In genomic region chr10:40649634-40650033, GRCm38 (mm10) we compare ENCODE assay signal across 13 mouse cellular contexts. TPM values are rescaled to one million over a fixed set of nuclear protein-coding genes. Genes with fewer than 3 reads are reported as not detected.
DNase-seq lines count a peak whose midpoint lies in the region; ATAC-seq and TF ChIP-seq lines count a peak whose summit lies in the region.
"Had no signal": no experiment of that assay in that cellular context is flagged by ENCODE, and none has a peak within 500 bp of the region (broad histone marks: within the 10 kb centered on the region; RNA-seq: fewer than 3 reads in every experiment).

No protein-coding gene starts in this region.

- no peak overlapping the region for H3K9ac ChIP-seq in liver, adult 2 months (ENCODE audit: low read depth, low read length)
- H3K9ac ChIP-seq in liver, embryonic 11.5 days (ENCODE audit: low read depth, low read length), result no peak overlapping the region
- H3K9ac ChIP-seq: kidney, embryonic 15.5 days; limb, embryonic 12.5 days had no signal

- H3K4me2 ChIP-seq in liver, embryonic 11.5 days, result no peak overlapping the region
- H3K4me2 ChIP-seq: kidney, embryonic 15.5 days; limb, embryonic 12.5 days; midbrain, embryonic 11.5 days had no signal

- no peak overlapping the region for H3K4me3 ChIP-seq in liver, adult 2 months (ENCODE audit: insufficient read depth, low read depth, low read length)
- no peak overlapping the region for H3K4me3 ChIP-seq in liver, embryonic 11.5 days (ENCODE audit: low read depth, low read length)
- H3K4me3 ChIP-seq: kidney, embryonic 15.5 days; limb, embryonic 12.5 days had no signal

- no peaks in the 10 kb centered on the region for H3K27me3 ChIP-seq in liver, adult 2 months (ENCODE audit: control insufficient read depth, insufficient read depth, low read length)
- no peaks in the 10 kb centered on the region for H3K27me3 ChIP-seq in liver, embryonic 11.5 days (replicated peaks; ENCODE audit: control insufficient read depth, insufficient read depth, low read length)
- H3K27me3 ChIP-seq: kidney, embryonic 15.5 days had no signal

- WGBS in liver, adult 2 months, result 33% methylated on average over 4 of the region's 4 CpGs
- 30% methylated on average over 4 of the region's 4 CpGs for WGBS in liver, embryonic 11.5 days

- no peaks in the 10 kb centered on the region for H3K9me3 ChIP-seq in liver, embryonic 11.5 days (ENCODE audit: control insufficient read depth, low read length)
- H3K9me3 ChIP-seq: kidney, embryonic 15.5 days had no signal

- H3K79me2 ChIP-seq in liver, adult 2 months (ENCODE audit: control insufficient read depth, insufficient read depth, low read length), result no peaks in the 10 kb centered on the region

- DNase-seq in embryo, embryonic 10 days (ENCODE audit: low spot score), result peak; percentile 35
- no peak for DNase-seq in embryo, embryonic 9.5 days (ENCODE audit: extremely low spot score)
- DNase-seq in liver, adult 2 months (ENCODE audit: extremely low read depth, low read depth, low spot score), result peak; percentile 25
- DNase-seq in liver, embryonic 11.5 days (ENCODE audit: low spot score), result no peak
- DNase-seq in adipocyte (ENCODE audit: low spot score), result peak; percentile 74
- peak; percentile 22 for DNase-seq in retina, adult 2 months (ENCODE audit: low read depth, low spot score)
- no peak for DNase-seq in spleen, adult 12 weeks (ENCODE audit: low spot score)
- no peak for DNase-seq in cerebellum, postnatal 36 days
- DNase-seq: adrenal gland, postnatal 10 days; heart, postnatal 14 days had no signal

- peak; percentile 37 for TF ChIP-seq CTCF in liver, adult 2 months (IDR thresholded peaks at IDR 0.05; ENCODE audit: low read depth, low read length)

- no peaks in the 10 kb centered on the region for H3K36me3 ChIP-seq in liver, adult 2 months (ENCODE audit: control insufficient read depth, insufficient read depth, low read length)
- H3K36me3 ChIP-seq in liver, embryonic 11.5 days (ENCODE audit: control insufficient read depth, insufficient read depth, low read length), result no peaks in the 10 kb centered on the region
- H3K36me3 ChIP-seq: kidney, embryonic 15.5 days; limb, embryonic 12.5 days had no signal

- no peak for TF ChIP-seq POLR2A in liver, adult 2 months (IDR thresholded peaks at IDR 0.05; ENCODE audit: extremely low read depth, insufficient read depth, low read length)

- no peak for ATAC-seq in liver, embryonic 11.5 days (replicated peaks; ENCODE audit: low FRiP score)

- H3K27ac ChIP-seq in liver, adult 2 months (replicated peaks; ENCODE audit: insufficient read depth, low read depth, low read length), result no peak overlapping the region
- no peak overlapping the region for H3K27ac ChIP-seq in liver, embryonic 11.5 days (ENCODE audit: low read depth, low read length)
- H3K27ac ChIP-seq: kidney, embryonic 15.5 days; limb, embryonic 12.5 days had no signal

- H3K4me1 ChIP-seq in liver, adult 2 months (ENCODE audit: control insufficient read depth, insufficient read depth, low read length), result no peaks in the 10 kb centered on the region
- no peaks in the 10 kb centered on the region for H3K4me1 ChIP-seq in liver, embryonic 11.5 days (replicated peaks; ENCODE audit: control insufficient read depth, insufficient read depth, low read length)
- H3K4me1 ChIP-seq: kidney, embryonic 15.5 days had no signal

RNA-seq across cellular contexts. Expression of gene Ddo, which starts 19.8 kb away (rescaled TPM):
- total RNA-seq in liver, adult 2 months (2014; rRNA removed), result 17.0 and 19.0 TPM in 2 replicates
- polyA plus RNA-seq in liver, adult 2 months (2012; rRNA removed), result 16.0 and 21.3 TPM in 2 replicates
- 0.21 TPM in 1 of 2 replicates, not detected in the other for polyA plus RNA-seq in liver, embryonic 11.5 days (2014; fragmentation: Nextera tagmentation; extraction: Ambion mirVana)
- polyA plus RNA-seq: limb, embryonic 12.5 days had no signal

RNA-seq across cellular contexts. Expression of gene Mettl24, which starts 33.4 kb away (rescaled TPM):
- 0.07 TPM in 1 of 2 replicates, not detected in the other for total RNA-seq in liver, adult 2 months (2014; rRNA removed)
- polyA plus RNA-seq in liver, adult 2 months (2012; rRNA removed), result 0.09 TPM in 1 of 2 replicates, not detected in the other
- polyA plus RNA-seq in liver, embryonic 11.5 days (2014; fragmentation: Nextera tagmentation; extraction: Ambion mirVana), result 1.1 and 1.7 TPM in 2 replicates

Comparison
In these comparisons a context has a peak if more than half of its experiments do, and no peak if none do; other contexts are left out.
1. DNase-seq: peak in embryo, embryonic 10 days (single experiment), liver, adult 2 months (single experiment), adipocyte (single experiment) and retina, adult 2 months (single experiment); none in embryo, embryonic 9.5 days (single experiment), liver, embryonic 11.5 days (single experiment), spleen, adult 12 weeks (single experiment) and cerebellum, postnatal 36 days (0 of 2).
2. RNA of gene Ddo, which starts 19.8 kb away (polyA plus RNA-seq): 16.0 to 21.3 TPM in liver, adult 2 months; 0.21 TPM in liver, embryonic 11.5 days; every median in the first group is over 10 times any median in the second.